Mouse (Mus musculus): ENCODE results near the gene Ache.
A peak's percentile ranks its signal among the peaks of the same experiment; 100 is the strongest.

Ache gene

DNA sequence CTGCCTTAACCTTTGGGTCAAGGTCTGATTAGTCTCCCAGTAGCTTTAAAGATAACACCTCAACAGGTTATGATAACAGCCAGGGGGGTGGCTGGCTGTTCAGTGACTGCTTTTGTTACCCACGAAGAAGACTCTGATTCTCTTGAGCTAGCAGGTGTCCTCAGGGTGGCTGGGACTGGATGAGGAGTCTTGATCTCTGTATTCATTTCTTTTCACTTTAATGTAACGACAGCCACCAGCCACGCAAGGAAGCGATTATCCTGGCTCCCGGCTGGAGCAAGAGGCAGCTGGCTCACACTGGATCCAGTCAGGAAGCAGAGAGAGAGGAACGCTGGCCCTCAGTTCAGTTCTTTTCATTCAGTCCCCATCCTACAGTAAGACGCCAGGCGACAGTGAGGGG lies 49.9 kb downstream of the Ache start:
- DNase-seq = no peak

DNA sequence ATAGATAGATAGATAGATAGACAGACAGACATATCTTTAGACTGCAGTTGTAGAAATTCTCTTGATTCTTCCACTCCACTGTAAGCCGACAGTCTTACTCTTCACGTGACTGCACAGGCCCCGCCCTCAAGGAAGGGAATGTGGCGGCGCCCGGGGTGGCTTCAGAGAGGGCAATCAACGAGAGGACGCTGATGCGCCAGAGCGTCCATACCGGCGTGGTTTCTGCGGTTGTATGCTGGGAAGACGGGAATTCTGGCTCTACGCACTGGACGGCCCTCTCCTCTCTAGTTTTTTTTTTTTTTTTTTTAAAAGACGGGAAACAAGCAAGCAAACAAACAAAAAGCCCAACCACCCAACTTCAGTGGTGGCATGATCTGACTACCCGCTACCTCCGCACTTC lies 50.9 kb downstream of the Ache start:
- peak; percentile 94 for DNase-seq

DNA sequence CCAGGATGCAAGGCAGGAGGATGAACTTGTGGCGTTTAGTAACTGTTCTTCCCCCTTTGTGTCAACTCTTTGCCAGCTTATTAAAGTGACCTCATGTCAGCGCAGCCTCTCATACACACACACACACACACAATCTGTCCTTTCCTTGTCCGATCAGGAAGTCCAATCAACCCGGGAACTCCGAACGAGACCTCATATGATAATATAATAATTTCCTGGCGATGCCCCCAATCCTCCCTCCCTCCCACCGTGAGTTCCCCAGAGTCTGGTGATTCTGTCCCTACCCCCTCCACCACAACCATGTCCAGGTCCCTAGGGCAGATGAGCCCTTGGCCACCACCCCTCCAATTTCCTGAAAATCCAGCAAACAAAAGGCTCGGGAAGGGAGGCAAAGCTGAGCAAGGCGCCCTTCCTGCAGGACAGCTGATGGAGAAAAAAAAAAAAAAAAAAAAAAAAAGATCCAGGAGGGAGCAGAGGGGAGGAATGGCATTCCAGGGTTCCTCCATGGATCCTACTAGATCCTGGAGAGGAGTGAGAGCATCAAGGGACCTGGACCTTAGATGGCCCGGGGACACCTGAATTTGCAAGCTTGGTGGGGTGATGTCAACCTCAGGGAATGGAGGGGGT lies 51.5 kb downstream of the Ache start:
- peak; percentile 51 to 73 for DNase-seq

DNA sequence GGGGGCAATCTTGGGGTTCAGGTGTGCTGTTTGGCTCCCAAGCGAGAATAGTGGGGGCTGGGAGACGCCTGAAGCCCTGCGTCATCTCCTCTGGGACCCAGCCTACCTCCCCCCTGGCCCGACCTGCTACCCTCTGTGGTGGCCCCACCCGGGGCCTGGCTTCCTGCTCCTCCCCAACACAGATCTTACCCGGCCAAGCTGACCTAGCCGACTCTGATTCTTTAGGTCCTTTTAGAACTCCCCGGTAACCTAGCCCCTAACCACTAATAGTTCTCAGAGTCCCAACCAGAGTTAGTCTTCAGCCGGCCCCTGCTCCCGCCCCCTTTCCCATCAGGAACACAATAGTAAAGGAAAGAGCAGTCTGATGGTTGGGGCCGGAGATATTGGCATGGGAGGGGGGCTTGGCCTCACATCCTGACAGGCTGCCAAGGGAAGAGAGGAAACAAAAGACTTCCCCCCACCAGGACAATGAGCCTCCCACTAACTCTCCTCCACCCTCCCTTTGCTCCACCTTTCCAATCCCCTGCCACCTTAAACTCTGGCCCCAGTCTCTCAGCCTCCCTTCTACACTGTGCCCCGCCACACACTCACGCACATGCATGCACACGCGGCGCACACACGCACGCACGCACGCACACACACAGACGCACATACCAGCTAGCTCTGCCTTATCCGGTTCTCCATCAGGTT lies 52.1 kb downstream of the Ache start:
- peak; percentile 53 to 65 for DNase-seq

DNA sequence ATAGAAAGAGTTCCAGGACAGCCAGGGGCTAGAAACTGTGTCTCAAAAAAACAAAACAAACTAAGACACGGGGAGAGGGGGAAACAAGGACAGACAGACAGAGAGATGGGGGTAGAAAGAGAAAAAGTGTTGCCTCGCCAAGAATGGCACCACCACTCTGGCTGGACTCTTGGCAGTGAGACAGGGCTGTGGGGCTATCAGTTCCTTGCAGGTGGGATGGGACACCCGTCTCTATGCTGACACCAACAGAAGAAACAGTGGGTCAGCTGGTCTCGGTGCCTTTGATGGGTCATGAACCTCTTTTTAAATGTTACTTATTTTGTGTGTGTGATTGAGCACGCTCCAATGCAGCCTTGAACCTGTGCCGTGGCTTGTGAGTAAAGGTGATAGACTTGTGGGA lies 52.9 kb downstream of the Ache start:
- DNase-seq = no peak

DNA sequence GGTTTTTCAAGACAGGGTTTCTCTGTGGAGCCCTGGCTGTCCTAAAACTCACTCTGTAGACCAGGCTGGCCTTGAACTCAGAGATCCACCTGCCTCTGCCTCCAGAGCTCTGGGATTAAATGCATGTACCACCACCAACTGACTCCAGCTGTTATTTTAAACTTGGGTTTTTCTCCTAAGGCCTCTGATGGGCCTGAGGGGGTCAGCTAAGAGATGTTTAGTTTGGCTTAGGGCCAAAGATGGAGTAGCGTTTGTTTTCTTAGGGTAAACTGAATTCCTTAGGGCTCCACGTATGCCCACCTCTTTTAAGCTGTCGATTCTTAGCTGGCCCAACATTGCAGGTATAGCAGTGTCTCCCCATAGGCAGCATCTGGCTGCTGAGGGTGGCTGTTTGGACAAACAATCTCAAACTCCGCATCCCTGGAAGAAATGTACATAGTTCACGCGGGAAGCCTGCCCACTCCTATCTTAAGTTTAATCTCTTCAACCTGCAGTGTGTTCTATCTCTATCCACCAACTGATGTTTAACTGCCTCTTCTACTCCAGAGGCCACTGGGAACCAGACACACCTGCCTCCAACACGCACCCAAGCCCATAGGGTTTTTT lies 55.2 kb downstream of the Ache start:
- DNase-seq = no peak

DNA sequence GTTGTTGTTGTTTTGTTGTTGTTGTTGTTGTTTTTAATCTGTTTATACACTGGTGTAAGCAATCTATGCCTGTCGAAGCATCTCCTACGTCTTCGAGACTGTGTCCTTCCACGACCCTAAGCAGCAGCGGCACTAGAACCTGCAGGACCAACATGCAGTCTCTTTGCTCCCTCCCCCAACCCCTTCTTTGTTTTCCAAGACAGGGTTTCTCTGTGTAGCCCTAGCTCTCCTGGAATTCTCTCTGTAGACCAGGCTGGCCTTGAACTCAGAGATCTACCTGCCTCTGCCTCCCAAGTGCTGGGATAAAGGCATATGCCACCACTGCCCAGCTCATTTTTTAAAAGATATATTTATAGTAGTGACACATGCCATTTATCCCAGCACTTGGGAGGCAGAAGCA lies 56.1 kb downstream of the Ache start:
- DNase-seq = no peak

DNA sequence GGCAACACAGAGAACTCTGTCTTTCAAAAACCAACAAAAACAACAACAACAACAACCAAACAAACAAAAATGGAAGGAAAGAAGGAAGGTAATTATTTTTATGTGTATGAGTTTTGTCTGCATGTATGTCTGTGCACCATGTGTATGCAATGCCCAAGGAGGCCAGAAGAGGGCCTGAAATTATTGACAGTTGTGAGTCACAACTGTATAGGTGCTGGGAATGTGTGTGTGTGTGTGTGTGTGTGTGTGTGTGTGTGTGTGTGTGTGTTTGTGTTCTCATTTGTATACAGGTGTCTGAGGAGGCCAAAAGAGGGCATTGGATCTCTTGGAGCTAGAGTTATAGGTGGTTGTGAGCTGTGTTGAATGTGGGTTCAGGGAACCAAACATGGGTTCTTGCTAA lies 56.5 kb downstream of the Ache start:
- DNase-seq = no peak
